In the genomic region with DNA sequence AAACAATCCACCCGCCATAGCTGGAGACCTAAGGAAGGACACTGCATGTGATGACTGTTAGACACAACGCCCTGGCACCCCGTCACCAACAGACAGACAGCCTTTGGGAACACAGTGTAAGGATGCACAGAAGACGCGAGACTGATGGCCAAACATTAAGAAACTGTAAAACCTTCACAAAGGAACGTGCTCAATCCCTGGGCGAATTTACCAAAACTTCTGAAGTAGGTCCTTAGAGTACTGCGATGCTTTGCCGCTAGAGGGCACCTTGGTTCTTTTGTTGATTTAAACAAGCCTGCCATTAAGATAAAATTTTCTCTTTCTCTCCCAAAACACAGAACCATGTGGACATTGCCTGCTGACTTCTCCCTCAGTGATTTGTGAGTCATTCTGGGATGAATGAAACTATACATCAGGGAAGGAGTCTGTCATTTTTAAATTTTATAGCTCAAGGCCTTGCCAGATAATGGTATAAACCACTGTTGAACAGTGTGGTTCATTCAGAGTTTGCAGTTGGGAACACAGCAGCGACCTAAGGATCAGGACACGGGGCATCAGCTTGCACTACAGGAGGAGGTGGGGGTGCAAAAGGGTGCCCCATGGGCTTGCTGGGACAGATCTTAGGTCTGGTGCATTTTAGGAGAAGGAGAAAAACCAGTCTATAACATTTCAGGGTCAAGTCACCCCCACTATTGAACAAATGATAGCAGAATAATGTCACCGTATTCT, we compare ENCODE assay signal across 8 mouse cellular contexts. TPM values are rescaled to one million over a fixed set of nuclear protein-coding genes. Genes with fewer than 3 reads are reported as not detected.
DNase-seq lines count a peak whose midpoint lies in the region; ATAC-seq and TF ChIP-seq lines count a peak whose summit lies in the region.

No protein-coding gene starts in this region.

- no peak overlapping the region for H3K9ac ChIP-seq in kidney, embryonic 14.5 days (ENCODE audit: low read depth, low read length)
- H3K9ac ChIP-seq in forebrain, embryonic 12.5 days = no peak overlapping the region
- H3K9ac ChIP-seq in hindbrain, embryonic 14.5 days = no peak overlapping the region
- H3K9ac ChIP-seq in midbrain, embryonic 15.5 days = no peak overlapping the region

- peak; percentile 67 for DNase-seq in kidney, adult 18-20 months
- DNase-seq in brain, embryonic 18.5 days (ENCODE audit: low read depth, low spot score) = peak; percentile 46
- DNase-seq in hindbrain, embryonic 14.5 days (ENCODE audit: low spot score) = peak; percentile 90
- DNase-seq in left cerebral cortex, postnatal 14 days (ENCODE audit: low spot score in 2 of 2) = peak; percentile 84 to 88
- peak; percentile 18 to 56 for DNase-seq in spleen, adult 2 months (ENCODE audit: low read depth in 1 of 2, low spot score in 2 of 2)

- intact Hi-C loops in left cerebral cortex, postnatal 14 days (cut with DNase I) = loop anchor here (1.0 kb wide), 1 partner anchor 260 kb away; no protein-coding TSS in a partner anchor

- peaks cover 10% of the 10 kb centered on the region for H3K36me3 ChIP-seq in kidney, embryonic 14.5 days (ENCODE audit: control insufficient read depth, insufficient read depth, low read length)
- peaks cover 12% of the 10 kb centered on the region for H3K36me3 ChIP-seq in forebrain, embryonic 12.5 days (replicated peaks)
- peaks cover 7% of the 10 kb centered on the region; the same call in 1 of the 2 replicates for H3K36me3 ChIP-seq in hindbrain, embryonic 14.5 days (replicated peaks; ENCODE audit: control insufficient read depth, insufficient read depth)
- H3K36me3 ChIP-seq in midbrain, embryonic 15.5 days (replicated peaks) = no peaks in the 10 kb centered on the region
- H3K36me3 ChIP-seq in spleen, adult 2 months (ENCODE audit: control insufficient read depth, insufficient read depth, low read length) = peaks cover 5% of the 10 kb centered on the region

- no peaks in the 10 kb centered on the region for H3K9me3 ChIP-seq in kidney, embryonic 14.5 days (ENCODE audit: control insufficient read depth, low read length)
- no peaks in the 10 kb centered on the region for H3K9me3 ChIP-seq in forebrain, embryonic 12.5 days
- H3K9me3 ChIP-seq in hindbrain, embryonic 14.5 days (ENCODE audit: control insufficient read depth, low read length) = no peaks in the 10 kb centered on the region
- H3K9me3 ChIP-seq in midbrain, embryonic 15.5 days = no peaks in the 10 kb centered on the region

- H3K27me3 ChIP-seq in kidney, embryonic 14.5 days (ENCODE audit: control insufficient read depth, insufficient read depth, low read length) = no peaks in the 10 kb centered on the region
- no peaks in the 10 kb centered on the region for H3K27me3 ChIP-seq in forebrain, embryonic 12.5 days
- H3K27me3 ChIP-seq in hindbrain, embryonic 14.5 days (ENCODE audit: control insufficient read depth, insufficient read depth, low read length) = no peaks in the 10 kb centered on the region
- H3K27me3 ChIP-seq in midbrain, embryonic 15.5 days (replicated peaks) = no peaks in the 10 kb centered on the region
- H3K27me3 ChIP-seq in spleen, adult 2 months (ENCODE audit: control insufficient read depth, insufficient read depth, low read length) = no peaks in the 10 kb centered on the region

- no peak overlapping the region for H3K27ac ChIP-seq in kidney, embryonic 14.5 days (ENCODE audit: low read depth, low read length)
- no peak overlapping the region for H3K27ac ChIP-seq in forebrain, embryonic 12.5 days
- no peak overlapping the region for H3K27ac ChIP-seq in hindbrain, embryonic 14.5 days
- no peak overlapping the region for H3K27ac ChIP-seq in midbrain, embryonic 15.5 days
- H3K27ac ChIP-seq in spleen, adult 2 months (ENCODE audit: insufficient read depth, low read length) = no peak overlapping the region

- 44% methylated on average over 12 of the region's 12 CpGs for WGBS in kidney, embryonic 14.5 days
- WGBS in forebrain, embryonic 12.5 days = 47% methylated on average over 12 of the region's 12 CpGs
- 52% methylated on average over 12 of the region's 12 CpGs for WGBS in hindbrain, embryonic 14.5 days
- WGBS in midbrain, embryonic 15.5 days = 44% methylated on average over 12 of the region's 12 CpGs
- 59% methylated on average over 12 of the region's 12 CpGs for WGBS in spleen, adult 2 months

- no peak overlapping the region for H3K4me3 ChIP-seq in kidney, embryonic 14.5 days (ENCODE audit: low read length)
- no peak overlapping the region for H3K4me3 ChIP-seq in forebrain, embryonic 12.5 days (replicated peaks)
- no peak overlapping the region for H3K4me3 ChIP-seq in hindbrain, embryonic 14.5 days (replicated peaks; ENCODE audit: low read length)
- no peak overlapping the region for H3K4me3 ChIP-seq in midbrain, embryonic 15.5 days
- no peak overlapping the region for H3K4me3 ChIP-seq in spleen, adult 2 months (ENCODE audit: extremely low read depth, insufficient read depth, insufficient read length)

- TF ChIP-seq CTCF in spleen, adult 2 months (IDR thresholded peaks at IDR 0.05; ENCODE audit: extremely low read depth, insufficient read depth, insufficient read length, insufficient replicate concordance) = peak; percentile 36; the same call in 1 of the 2 replicates

- no peak for ATAC-seq in kidney, embryonic 14.5 days (ENCODE audit: low FRiP score, low TSS enrichment)
- ATAC-seq in forebrain, embryonic 12.5 days (ENCODE audit: low FRiP score) = peak; percentile 56; the same call in 1 of the 2 replicates
- ATAC-seq in hindbrain, embryonic 14.5 days (ENCODE audit: low FRiP score) = 0 out of 2 replicates have a peak, but pooled peaks have one; percentile 34
- peak; percentile 73 for ATAC-seq in midbrain, embryonic 15.5 days (replicated peaks)

- no peaks in the 10 kb centered on the region for H3K4me1 ChIP-seq in kidney, embryonic 14.5 days (ENCODE audit: control insufficient read depth, insufficient read depth, low read length)
- H3K4me1 ChIP-seq in forebrain, embryonic 12.5 days = no peaks in the 10 kb centered on the region
- no peaks in the 10 kb centered on the region for H3K4me1 ChIP-seq in hindbrain, embryonic 14.5 days (replicated peaks; ENCODE audit: control insufficient read depth, insufficient read depth, low read length)
- H3K4me1 ChIP-seq in midbrain, embryonic 15.5 days = 0 out of 2 replicates have a peak, but pooled peaks cover 2% of the 10 kb centered on the region
- H3K4me1 ChIP-seq in spleen, adult 2 months (ENCODE audit: control insufficient read depth, insufficient read depth, insufficient read length) = no peaks in the 10 kb centered on the region

- H3K4me2 ChIP-seq in kidney, embryonic 14.5 days (replicated peaks; ENCODE audit: low read depth, low read length) = no peak overlapping the region
- no peak overlapping the region for H3K4me2 ChIP-seq in forebrain, embryonic 12.5 days
- H3K4me2 ChIP-seq in hindbrain, embryonic 14.5 days (replicated peaks) = no peak overlapping the region
- no peak overlapping the region for H3K4me2 ChIP-seq in midbrain, embryonic 15.5 days

- TF ChIP-seq POLR2A in spleen, adult 2 months (IDR thresholded peaks at IDR 0.05; ENCODE audit: low read depth, low read length) = no peak

RNA-seq across cellular contexts. Expression of a gene that starts 28.6 kb away (rescaled TPM):
- 497 and 807 TPM in 2 replicates for polyA plus RNA-seq in kidney, embryonic 14.5 days (2014; fragmentation: Nextera tagmentation; extraction: Ambion mirVana)
- polyA plus RNA-seq in forebrain, embryonic 12.5 days (2016; fragmentation: Nextera tagmentation; extraction: Ambion mirVana) = 740 and 788 TPM in 2 replicates
- polyA plus RNA-seq in hindbrain, embryonic 14.5 days (2014; fragmentation: Nextera tagmentation; extraction: Ambion mirVana) = 58.4 and 60.7 TPM in 2 replicates
- total RNA-seq in left cerebral cortex, postnatal 14 days (2021) = 10 to 100 TPM in 1 of 2 experiments, 1 to 10 TPM in 1; 4.6 to 10.7 TPM
- 46.1 and 61.2 TPM in 2 replicates for polyA plus RNA-seq in midbrain, embryonic 15.5 days (2015; fragmentation: Nextera tagmentation; extraction: Ambion mirVana)
- 14.5 and 14.8 TPM in 2 replicates for polyA plus RNA-seq in spleen, adult 2 months (2012; rRNA removed)

RNA-seq across cellular contexts. Expression of a gene that starts 52.6 kb away (rescaled TPM):
- 46.8 and 60.8 TPM in 2 replicates for polyA plus RNA-seq in kidney, embryonic 14.5 days (2014; fragmentation: Nextera tagmentation; extraction: Ambion mirVana)
- 128 and 131 TPM in 2 replicates for polyA plus RNA-seq in forebrain, embryonic 12.5 days (2016; fragmentation: Nextera tagmentation; extraction: Ambion mirVana)
- 29.9 and 35.4 TPM in 2 replicates for polyA plus RNA-seq in hindbrain, embryonic 14.5 days (2014; fragmentation: Nextera tagmentation; extraction: Ambion mirVana)
- total RNA-seq in left cerebral cortex, postnatal 14 days (2021) = 10 to 100 TPM in 1 of 2 experiments, 1 to 10 TPM in 1; 7.3 to 10.5 TPM
- polyA plus RNA-seq in midbrain, embryonic 15.5 days (2015; fragmentation: Nextera tagmentation; extraction: Ambion mirVana) = 32.6 and 33.4 TPM in 2 replicates
- polyA plus RNA-seq in spleen, adult 2 months (2012; rRNA removed) = 7.0 and 15.4 TPM in 2 replicates

Comparison
In these comparisons a context has a peak if more than half of its experiments do, and no peak if none do; other contexts are left out.
1. DNase-seq: peak in every context shown above with its lines; median percentile 90 in hindbrain, embryonic 14.5 days; 86 in left cerebral cortex, postnatal 14 days; 67 in kidney, adult 18-20 months; 46 in brain, embryonic 18.5 days; 37 in spleen, adult 2 months.